Mouse (Mus musculus): ENCODE measurements around the gene Cux1.
A peak's percentile ranks its signal among the peaks of the same experiment; 100 is the strongest.

The Cux1 gene

GRCm38 (mm10) chr5:136567176-136568025 lies at the start of gene Cux1:
Cux1 (minus strand) TSS chr5:136567490.
- DNase-seq (ENCODE audit: low spot score), result peak; percentile 92

DNA sequence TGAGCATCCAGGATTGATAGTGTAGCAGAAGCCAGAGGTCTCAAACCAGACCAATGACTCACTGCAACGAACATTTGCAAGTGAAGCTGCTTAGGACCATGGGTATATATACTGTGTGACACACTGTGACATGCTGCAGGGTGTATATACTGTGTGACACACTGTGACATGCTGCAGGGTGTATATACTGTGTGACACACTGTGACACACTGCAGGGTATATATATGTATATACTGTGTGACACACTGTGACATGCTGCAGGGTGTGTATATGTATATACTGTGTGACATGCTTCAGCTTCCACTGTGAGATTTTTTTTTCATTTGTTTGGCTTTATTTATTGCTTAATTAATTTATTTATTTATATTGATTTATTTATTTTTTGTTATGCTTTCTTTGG lies 45.1 kb upstream of the Cux1 start:
- no peak for DNase-seq (ENCODE audit: low spot score)

DNA sequence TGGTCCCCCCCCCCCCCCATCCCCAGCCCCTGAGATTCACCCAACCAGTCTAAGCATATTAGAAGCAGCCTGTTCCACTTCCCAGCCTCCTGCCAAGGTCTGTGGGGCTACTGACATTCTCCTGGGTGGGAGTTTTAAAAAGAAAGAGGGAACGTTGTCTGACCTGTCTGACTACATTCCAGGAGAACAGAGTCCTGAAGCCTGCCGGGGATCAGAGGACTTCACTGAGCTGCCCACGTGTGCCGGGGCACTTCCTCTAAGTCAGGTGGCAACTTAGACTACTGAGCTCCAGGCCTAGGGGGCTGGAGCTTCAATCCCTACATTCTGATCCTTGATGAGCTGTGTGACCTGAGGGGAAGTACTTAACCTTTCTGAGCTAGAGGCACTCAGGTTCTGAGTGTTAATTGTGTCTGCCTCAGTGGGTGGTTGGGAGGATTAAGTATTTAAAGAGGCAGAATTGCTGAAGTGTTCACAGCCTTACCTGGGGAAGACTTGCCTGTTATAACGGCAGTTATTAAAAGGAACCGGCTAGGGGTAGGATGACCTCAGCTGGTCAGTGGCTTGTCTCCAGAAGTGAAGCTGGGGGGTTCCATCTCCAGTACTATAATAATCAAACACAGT lies 41.6 kb upstream of the Cux1 start:
- DNase-seq (ENCODE audit: low spot score), result no peak

DNA sequence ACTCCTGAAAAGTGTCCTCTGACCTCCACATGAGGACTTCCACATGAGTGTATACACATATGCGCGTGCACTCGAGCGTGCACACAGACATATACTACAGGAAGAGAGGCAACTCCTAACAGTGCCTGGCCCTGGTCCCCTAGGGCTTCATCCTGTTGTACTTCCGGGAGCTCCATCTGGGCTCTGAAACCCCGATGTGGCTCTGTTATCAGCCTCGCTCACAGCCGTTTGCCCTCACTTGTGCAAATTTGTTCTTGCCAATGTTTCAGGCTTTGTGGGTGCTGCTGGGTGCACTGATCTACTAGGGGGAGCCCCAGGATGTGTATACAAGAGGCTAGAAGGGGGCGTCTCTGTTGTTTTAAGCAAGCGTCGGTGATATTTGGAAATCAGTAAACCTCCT lies 37.9 kb upstream of the Cux1 start:
- no peak for DNase-seq (ENCODE audit: low spot score)

DNA sequence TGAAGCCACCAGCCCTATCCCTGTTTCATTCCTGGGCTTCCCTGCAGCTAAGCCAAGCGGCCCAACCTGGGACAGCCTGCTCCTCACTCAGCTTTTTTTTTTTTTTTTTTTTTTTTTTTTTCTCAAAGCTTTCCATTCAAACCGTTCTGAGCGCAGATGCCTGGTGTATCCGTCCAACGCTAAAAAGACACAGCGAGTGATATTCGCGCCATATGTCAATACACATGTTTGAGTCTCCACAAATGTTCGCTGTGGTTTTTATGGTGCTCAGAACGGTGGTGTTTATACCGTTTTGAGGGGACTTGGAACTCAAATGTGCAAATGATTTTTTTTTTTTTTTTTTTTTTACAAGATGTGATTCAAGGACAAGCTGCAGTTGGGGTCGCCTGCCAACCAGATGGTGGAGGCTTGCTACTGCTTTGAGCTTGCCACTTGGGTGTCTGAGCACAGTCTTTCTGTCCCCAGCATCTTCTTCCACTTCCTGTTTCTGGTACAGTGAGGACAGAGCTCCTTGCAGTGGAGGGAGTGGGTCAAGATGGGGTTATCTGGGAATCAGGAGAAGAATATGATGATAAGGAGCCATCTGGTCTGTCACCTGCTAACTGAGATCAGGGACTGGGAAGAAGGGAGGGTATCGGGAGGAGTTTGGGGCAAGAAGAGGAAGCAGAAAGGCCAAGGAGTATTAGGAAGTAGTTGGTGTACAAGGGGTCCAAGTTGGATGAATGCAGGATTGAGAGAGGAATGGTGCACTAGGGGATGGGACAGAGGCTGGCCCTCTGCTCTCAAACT lies 36.1 kb upstream of the Cux1 start:
- DNase-seq (ENCODE audit: low spot score), result no peak

DNA sequence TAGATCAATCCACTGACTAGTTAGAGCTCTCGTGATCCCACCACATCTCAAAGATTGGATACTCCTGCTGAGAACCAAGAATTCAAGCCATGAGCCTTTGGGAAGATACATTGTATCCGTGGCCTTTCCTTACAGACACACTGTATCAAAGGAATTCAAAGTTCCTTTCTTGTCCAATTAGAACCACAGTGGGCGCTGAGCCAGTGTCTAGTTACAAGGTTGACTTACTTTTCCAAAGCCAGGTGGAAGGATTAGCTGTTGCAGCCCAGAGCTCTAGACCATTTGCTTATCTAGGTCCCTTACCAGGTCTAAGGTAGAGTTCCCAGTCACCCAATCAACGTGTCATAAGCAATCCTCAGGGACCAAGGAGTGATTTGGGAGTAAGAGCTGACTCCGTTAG lies 33.2 kb upstream of the Cux1 start:
- DNase-seq (ENCODE audit: low spot score), result no peak

DNA sequence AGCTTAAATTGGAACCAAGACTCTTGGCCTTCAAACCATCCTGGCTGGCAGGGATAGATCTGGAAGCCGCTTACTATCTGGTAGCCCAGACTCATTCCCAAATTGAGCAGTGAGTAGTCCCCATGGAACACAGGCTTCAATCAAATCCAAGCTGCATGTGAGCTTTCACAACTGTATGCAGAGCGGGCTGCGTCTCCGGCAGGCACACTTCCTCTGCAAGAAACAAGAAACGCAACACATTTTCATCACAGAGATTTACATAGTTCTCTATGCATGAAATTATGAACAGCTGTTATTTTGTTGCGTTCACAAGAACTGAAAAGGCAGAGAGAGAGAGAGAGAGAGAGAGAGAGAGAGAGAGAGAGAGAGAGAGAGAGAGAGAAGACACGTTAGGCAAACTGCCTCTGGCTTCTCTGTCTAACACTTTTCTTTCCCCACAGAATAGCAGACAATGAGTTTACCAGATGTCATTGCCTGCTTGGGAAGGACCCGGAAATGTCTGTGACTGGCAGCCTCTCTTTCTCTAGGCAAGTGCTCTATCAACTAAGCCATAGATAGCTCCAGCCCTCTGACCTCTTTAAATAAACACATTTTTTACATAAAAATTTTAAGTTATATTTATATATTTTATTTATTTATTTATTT lies 27.7 kb upstream of the Cux1 start:
- DNase-seq (ENCODE audit: low spot score), result peak; percentile 55

DNA sequence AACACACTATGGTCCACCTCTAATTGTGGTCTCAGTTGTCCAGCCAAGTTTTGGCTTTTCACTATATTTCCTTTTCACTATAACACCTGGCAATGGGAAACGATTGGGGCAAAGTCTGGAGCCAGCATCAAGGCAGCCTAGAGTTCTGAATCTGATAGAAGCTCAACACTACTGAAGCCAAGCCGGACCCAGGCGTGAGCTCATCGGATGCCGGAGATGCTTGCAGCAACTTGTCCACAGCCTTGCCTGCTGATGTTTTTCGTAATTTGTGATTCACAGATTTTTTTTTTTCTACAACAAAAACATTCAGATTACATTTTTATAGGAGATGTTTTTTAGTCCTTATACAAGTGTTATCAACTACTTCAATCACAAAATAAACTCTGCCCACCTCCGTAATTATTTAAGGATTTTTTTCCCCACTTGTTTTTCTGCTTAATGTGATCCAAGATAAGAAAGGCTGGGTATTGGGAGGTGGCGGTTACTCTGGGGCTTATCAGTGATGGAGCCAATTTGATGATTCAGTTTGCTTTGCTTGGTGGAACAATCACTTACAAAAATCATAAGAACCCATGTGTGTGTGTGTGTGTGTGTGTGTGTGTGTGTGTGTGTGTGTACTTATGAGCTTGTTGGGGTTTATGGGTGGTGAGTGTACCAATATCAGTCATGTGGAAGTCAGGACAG lies 24.7 kb upstream of the Cux1 start:
- DNase-seq (ENCODE audit: low spot score), result no peak

- no peak for DNase-seq (ENCODE audit: low spot score)
These were observed 21.7 kb upstream of the Cux1 start for GRCm38 (mm10) chr5:136589002-136589401.

GRCm38 (mm10) chr5:136588471-136588870 lies 21.2 kb upstream of the Cux1 start:
- DNase-seq (ENCODE audit: low spot score), result no peak

GRCm38 (mm10) chr5:136584676-136585285 lies 17.5 kb upstream of the Cux1 start:
- no peak for DNase-seq (ENCODE audit: low spot score)

DNA sequence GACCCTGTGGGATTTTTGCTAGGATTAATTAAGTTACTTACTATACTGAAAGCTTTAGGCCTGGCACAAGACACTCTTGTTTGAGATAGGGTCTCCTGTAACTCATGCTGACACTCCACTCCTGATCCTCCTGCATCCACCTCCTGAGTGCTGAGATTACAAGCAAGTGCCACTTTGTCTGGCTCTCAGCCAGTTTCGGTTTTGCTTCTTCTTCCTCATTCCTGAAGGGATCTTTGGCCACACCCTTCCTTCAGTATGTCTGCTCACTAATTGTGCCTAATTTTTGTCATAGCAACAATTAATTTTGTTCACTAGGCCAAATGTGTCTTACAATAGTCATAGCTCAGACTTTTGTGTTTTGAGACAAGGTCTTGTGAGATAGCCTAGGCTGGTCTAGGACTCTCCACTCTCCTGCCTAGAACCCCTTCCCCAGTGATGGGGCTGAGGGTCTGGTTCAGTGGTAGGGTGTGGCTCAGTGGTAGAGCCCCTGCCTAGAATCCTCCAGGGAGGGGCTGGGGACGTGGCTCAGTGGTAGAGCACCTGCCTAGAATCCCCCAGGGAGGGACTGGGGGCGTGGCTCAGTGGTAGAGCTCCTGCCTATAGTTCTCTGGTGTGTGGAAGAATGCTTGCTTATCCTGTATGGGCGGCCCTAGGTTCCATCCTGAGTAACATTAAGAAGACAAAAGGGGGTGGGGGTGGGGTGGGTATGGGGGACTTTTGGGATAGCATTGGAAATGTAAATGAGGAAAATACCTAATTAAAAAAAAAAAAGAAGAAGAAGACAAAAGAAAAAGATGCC lies 16.6 kb upstream of the Cux1 start:
- DNase-seq (ENCODE audit: low spot score), result no peak

DNA sequence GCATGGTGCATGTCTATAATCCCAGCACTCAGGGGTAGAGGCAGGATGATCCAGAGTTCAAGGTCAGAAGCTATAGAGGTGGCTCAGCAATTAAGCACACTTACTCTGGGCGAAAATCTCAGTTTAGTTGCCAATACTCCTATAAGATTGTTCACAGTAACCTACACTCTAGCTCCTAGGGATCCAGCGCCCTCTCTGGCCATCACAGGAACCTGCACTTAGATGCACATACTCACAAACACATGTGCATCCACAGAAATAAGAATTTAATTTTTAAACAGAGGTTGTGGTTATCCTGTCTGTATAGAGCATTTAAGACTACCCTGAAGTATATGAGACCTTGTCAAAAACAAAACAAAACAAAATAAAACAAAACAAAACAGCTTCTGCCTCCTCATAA lies 16.0 kb upstream of the Cux1 start:
- DNase-seq (ENCODE audit: low spot score), result no peak

GRCm38 (mm10) chr5:136582201-136582600 lies 14.9 kb upstream of the Cux1 start:
- DNase-seq (ENCODE audit: low spot score), result peak; percentile 22

DNA sequence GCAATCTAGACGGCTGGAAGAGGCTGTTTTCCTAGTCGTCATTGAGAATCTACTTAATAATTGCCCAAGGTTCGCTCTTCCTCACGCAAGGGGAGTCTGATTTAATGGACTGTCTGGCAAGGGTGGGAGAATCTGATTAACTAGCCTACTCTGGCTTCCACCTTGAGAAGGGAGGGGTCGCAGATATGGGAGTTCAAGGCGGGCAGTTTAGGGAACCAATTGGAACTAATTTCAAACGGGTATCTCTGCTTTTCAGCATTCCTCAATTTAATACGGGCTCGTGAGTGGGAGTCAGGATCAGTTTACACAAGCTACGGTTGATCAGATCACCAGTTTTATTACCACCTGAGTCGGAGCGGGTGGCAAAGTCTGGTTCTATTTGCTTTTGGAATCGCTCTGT lies 14.3 kb upstream of the Cux1 start:
- DNase-seq (ENCODE audit: low spot score), result peak; percentile 37

GRCm38 (mm10) chr5:136581166-136581565 lies 13.9 kb upstream of the Cux1 start:
- DNase-seq (ENCODE audit: low spot score), result peak; percentile 74

DNA sequence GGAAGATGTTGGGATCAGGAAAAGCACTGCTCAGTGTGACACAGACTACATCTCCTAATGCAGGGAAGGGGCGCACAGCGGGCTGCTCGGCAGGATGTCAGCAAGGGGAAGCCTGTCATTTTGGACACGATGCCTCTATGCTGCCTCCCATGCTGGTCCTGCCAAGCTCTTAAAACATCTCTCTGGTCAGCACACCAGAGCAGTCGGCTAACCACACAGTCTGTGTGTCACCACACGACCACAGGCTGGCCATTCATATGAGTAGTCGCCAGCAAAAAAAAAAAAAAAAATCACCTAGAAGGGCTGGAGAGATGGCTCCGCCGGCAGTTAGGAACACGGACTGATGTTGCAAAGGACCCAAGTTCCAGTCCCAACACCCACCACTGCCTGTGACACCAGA lies 10.9 kb upstream of the Cux1 start:
- no peak for DNase-seq (ENCODE audit: low spot score)

DNA sequence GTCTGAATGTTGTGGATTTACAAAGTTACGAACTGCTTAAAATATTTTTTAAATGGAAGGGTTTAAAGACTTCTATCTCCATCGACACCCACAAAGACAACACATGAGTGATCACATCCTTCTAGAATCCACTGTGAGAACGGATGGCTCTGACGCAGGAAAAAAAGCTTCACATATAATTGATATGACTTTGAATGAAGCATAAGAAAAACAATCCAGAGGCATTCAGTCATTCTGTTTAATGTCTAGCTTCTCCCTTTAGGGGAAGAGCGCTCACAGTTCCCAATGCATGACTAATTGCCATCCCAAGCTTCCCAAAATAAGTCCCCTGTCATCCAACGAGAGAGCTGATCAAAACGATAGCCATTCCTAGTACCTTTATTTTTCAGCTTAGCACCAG lies 2.9 kb upstream of the Cux1 start:
- no peak for DNase-seq (ENCODE audit: low spot score)

DNA sequence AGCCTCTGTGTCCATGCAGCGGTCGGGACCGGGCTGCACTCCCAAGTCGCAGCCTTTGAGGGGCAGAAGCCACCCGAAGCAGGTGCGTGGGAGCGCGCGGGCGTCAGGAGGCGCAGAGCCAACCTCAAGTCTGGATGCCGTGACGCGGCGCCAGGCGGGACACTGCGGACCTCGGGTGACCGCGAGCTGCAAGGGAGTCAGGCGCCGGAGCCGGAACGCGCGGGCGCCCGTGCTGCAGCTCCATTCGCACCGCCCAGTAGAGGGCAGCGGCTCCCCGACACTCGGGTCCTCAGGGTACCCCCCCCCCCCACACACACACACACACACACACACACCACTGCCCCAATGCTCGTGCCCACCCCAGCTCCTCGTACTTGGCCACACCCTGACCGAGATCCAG lies 1.5 kb upstream of the Cux1 start:
- DNase-seq (ENCODE audit: low spot score), result peak; percentile 85

- DNase-seq (ENCODE audit: low spot score), result peak; percentile 73
These were observed 906 bp upstream of the Cux1 start for GRCm38 (mm10) chr5:136568026-136568765.
